Mouse (Mus musculus): ENCODE results near the gene Prr5.
A peak's percentile ranks its signal among the peaks of the same experiment; 100 is the strongest.
"Not testable (repeated sequence)": the region's sequence is repeated elsewhere in the genome, so short reads cannot be mapped to it uniquely, and the experiment has no call there.

The Prr5 gene

DNA sequence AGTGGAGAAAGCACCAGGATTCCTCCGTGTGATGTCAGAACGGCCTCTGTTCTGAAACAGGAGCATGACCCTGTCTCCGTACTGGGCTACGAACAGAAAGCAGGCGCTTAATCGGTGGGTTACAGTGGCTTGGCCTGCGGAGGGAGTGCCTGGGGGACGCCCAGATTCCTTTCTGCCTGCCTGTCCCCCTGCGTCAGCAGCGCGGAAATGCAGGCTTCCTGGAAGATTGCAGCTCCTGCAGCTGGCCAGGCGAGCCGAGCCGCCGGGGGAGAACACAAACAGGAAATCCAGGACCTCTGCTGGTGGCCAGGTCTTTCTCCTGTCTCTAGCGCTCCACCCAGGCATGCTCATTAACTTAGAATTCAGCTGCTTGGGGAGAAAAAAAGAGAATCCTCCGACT is 45.3 kb downstream of the Prr5 start:
- DNase-seq (ENCODE audit: low spot score): peak; percentile 85

- no peak for DNase-seq (ENCODE audit: low spot score)
These were observed 45.7 kb downstream of the Prr5 start for GRCm38 (mm10) chr15:84715132-84715531.

DNA sequence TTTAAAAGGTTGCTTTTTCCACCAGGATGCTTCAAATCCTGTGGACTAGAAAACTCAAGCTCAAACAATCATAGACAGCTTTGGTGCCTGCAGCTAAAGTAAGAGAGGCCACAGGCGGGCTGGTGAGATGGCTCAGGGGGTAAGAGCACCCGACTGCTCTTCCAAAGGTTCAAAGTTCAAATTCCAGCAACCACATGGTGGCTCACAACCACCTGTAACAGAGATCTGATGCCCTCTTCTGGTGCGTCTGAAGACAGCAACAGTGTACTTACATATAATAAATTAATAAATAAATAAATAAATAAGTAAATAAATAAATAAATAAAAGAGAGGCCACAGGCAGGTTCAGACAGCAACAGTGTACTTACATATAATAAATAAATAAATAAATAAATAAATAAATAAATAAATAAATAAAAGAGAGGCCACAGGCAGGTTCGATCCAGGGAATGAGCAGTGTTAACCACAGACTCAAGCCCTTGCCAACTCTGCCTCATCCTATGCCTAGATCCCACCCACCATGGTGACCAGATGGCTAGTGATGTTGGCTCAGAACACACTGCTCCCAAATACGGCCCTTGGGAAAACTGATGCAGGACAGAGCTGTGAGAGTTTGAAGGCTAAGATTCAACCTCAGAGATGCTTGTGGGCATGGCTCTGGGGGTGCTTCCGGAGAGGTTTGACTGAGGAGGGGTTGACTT is 48.3 kb downstream of the Prr5 start:
- DNase-seq (ENCODE audit: low spot score): not testable (repeated sequence)

- no peak for DNase-seq (ENCODE audit: low spot score)
These were observed 49.4 kb downstream of the Prr5 start for GRCm38 (mm10) chr15:84718785-84719184.

- no peak for DNase-seq (ENCODE audit: low spot score)
These were observed 50.4 kb downstream of the Prr5 start, which contains the start of gene Arhgap8 for GRCm38 (mm10) chr15:84719791-84720190. Gene Arhgap8 (plus strand): TSS chr15:84720052.

DNA sequence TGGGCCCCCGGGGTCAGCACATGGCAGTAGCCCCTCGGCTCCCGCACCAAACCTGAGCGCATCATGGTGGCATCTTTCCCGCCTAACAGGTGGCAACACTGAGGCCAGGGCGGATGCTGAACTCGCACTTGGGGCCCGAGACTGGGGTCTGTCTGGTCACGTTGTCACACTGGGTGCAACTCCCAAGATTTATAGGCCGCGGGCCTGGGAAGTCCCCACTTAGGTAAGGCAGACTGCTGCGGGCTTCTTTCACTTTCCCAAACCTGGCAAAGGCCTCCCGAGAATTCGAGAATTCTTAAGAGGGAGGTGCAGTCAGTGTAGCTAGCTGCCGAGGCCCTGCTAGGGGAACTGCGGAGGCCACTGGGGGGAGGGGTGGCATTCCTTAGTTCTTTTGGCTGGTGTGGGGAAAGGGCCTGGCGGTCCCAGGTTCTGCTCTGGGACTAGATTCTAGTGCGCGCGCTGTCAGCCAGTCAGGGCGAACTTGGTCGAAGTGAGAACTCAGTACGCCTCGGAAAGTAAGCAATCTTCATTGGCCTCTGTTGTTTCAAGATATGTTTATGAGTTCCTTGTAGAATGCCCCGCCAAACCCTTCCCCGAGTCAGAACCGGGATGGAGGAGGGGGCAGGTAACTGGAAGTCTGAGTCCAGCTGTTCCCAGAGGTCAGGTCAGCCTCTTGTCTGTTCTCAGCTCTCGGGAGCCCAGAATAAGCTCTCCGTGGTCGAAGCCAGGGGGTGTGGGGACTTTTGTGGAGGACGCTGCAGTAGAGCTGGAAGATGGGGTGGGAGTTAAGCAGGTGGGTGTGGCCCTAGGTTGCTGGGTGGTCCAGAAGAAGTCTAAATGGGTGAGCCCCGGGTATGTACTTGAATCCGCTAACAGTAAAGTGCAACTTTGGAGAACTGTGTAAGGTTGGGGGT is 51.1 kb downstream of the Prr5 start:
- DNase-seq (ENCODE audit: low spot score): peak; percentile 61

GRCm38 (mm10) chr15:84723656-84724055 is 54.2 kb downstream of the Prr5 start:
- not testable (repeated sequence) for DNase-seq (ENCODE audit: low spot score)

DNA sequence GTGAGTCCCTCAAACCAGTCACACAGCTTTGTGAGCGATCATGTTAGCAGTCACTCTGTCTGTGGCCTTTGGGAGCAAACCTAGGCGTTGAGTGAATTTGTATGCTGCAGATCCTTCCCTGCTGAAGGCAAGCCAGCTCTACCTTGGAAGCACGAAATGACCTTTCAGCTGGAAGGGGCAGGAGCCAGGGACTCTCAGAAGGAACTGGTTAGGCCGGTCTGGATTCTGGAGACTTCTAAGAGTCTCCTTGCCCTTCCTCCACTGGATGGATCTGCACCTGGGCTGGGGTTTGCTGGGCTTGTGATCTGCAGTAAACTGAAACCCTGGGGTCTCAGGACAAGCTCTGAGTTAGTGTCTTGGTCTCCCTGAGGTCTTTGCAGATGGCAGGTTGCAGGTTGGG is 54.8 kb downstream of the Prr5 start:
- no peak for DNase-seq (ENCODE audit: low spot score)

DNA sequence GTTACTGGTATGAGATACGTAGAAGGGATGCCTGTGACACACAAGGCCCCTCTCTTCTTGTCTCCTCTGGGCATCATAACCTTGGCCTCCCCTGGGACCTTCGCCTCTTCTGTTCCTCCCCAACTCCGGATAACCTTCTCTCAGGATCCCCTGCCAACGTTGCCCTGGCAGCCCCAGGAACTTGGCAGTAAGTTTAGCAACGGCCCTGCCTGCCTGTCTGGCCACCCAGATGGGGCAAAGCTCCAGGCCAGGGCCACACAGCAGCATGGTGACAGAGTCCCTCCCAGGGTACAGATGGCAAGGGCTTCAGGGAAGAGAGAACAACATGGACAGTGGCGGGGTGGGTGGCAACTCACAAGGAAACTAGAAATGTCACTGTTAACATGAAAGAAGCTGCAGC is 60.3 kb downstream of the Prr5 start:
- no peak for DNase-seq (ENCODE audit: low spot score)

DNA sequence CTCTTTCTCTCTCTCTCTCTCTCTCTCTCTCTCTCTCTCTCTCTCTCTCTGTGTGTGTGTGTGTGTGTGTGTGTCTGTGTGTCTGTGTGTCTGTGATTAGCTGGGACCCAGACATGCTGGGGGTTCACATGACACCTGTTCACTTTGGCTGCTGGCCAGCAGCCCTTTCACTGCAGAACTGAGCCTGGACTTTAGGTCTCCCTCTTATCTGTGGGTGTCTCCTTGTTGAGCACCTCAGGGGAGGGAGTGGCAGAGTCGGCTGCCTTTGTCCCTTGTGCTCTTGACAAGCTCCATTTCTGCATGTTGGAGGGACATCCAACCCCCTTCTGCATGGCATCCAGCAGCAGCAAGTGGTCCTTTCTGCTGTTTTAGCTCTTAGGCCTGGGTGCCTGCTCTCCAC is 61.5 kb downstream of the Prr5 start:
- DNase-seq (ENCODE audit: low spot score): no peak

DNA sequence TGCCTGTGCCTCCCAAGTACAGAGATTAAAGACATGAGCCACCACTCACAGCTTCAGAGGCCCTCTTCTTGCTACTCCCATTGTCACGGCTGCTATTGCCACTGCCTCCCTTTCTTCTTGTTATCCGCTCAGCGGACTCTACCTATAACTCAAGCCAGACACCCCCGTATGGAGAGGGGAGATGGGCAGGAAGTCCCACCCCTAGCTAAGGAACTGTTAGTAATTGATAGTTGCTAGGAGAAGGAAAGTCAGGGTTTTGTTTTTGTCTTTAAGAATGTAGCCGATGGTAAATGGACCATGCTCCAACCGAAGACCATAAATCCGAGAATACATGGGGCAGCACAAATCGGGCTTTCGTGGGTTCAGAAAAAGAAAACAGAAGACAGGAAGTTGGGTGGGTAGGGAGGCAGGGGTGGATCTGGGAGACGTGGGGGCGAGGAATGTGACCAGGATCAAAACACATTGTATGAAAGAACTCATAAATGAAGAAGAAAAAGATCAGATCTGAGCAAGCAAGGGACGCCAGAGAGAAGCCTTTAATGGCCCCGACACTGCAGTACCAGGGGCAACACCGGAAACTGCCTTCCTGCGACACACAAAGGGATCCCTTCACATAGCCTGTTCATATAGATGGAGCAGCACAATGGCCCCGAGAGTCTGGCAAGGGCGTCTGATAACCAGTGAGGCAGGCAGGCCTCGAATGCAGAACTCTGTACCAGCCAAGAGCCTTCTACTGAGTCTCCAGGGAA is 62.4 kb downstream of the Prr5 start:
- DNase-seq (ENCODE audit: low spot score): peak; percentile 46

- no peak for DNase-seq (ENCODE audit: low spot score)
These were observed 63.0 kb downstream of the Prr5 start for GRCm38 (mm10) chr15:84732425-84732749.

DNA sequence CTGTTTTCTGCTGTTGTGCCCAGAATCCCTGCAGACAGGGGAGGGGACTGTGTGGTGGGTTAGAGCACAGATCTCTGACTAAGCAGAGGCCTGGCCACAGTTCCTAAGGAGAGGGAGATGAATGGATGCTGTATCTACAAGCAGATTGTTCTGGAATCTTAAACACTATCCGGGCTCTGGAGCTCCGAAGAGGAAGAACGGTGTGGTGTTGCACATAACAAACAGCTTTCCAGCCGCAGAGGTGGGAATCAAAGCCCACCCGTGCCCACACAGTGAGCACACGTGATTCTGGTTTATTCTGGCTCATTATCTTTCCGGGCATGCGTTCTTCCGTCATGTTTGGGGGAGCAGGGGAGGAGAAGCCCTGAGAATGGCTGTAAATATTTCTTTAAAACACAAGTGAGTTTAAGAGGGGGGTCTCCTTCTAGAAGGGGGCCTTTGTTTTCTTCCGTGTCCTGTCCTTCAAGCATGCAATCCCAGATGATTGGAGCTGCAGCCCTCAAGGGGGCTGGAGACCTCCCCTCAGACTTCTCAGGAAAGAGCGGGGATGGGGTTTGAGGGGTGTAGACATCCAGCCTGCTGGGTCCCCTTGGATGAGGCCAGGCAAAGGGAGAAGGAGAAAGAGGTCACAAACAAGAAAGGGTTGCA is 67.0 kb downstream of the Prr5 start:
- no peak for DNase-seq (ENCODE audit: low spot score)

DNA sequence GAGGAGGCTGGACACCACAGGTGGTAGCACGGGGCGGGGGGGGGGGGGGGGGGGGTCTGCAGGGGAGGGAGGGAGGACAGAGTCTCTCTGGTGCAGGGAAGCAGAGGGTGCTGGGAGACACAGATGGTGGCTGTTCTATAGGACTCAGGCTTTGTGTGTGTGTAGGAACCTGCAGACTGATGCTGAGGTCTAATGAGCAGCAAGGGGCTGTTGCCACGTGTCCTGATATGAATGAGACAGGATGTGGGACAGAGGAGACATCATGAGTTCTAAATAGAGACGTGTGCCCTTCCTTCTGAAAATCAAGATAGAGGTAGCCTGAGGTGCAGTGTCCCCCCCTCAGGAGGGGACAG is 67.5 kb downstream of the Prr5 start:
- DNase-seq (ENCODE audit: low spot score): no peak

GRCm38 (mm10) chr15:84738246-84738645 is 68.8 kb downstream of the Prr5 start:
- DNase-seq (ENCODE audit: low spot score): no peak

- no peak for DNase-seq (ENCODE audit: low spot score)
These were observed 72.2 kb downstream of the Prr5 start for GRCm38 (mm10) chr15:84741573-84741972.

GRCm38 (mm10) chr15:84743347-84743746 is 73.9 kb downstream of the Prr5 start:
- peak; percentile 58 for DNase-seq (ENCODE audit: low spot score)

DNA sequence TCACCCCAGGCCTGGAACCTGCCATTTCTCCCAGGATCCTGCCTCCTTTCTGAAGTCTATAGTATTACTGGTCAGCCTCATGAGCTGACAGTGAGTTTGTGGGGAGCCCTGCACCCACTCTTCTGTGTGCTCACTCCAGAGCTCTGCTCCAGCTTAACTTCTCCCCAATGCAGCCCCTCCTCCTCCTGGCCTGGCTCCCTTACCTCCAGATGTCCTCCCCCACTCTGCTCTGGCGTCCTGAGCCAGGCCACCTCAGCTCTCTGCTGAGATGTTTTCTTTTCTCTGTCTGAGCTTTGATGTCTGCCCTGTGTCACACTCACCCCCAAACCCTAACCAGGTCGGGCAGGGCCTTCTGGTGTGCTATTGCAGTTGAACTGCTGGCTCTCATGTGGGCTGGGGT is 74.9 kb downstream of the Prr5 start:
- DNase-seq (ENCODE audit: low spot score): no peak

DNA sequence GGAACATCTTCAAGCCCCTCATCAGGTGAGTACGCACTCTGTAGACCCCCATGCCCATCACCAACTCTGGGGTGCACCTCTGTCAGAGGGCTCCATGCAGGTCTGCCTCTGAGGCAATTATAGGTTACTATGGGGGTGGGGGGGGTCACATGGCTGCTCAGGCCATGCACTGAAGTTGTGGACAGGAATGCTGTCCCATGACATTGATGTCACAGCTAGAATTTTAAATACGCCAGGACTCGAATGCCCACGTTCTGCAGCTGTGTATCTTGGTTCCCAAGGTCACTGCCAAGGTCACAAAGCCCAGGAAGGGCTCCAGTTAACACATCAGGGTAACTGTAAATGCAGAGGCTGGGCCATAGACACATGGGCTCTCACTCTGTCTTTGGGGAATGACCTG is 76.4 kb downstream of the Prr5 start:
- no peak for DNase-seq (ENCODE audit: low spot score)
